Mouse (Mus musculus) spleen, postnatal 14 days (tissue): ENCODE measurements around the gene Extl2.

Experiments used
- DNase-seq, 2 experiments: peaks; one replicate each; pipeline ENCODE4 v3.0.0; 2021 to 2022; ENCODE audit warnings: low spot score in 2 of 2

Gene Extl2

DNA sequence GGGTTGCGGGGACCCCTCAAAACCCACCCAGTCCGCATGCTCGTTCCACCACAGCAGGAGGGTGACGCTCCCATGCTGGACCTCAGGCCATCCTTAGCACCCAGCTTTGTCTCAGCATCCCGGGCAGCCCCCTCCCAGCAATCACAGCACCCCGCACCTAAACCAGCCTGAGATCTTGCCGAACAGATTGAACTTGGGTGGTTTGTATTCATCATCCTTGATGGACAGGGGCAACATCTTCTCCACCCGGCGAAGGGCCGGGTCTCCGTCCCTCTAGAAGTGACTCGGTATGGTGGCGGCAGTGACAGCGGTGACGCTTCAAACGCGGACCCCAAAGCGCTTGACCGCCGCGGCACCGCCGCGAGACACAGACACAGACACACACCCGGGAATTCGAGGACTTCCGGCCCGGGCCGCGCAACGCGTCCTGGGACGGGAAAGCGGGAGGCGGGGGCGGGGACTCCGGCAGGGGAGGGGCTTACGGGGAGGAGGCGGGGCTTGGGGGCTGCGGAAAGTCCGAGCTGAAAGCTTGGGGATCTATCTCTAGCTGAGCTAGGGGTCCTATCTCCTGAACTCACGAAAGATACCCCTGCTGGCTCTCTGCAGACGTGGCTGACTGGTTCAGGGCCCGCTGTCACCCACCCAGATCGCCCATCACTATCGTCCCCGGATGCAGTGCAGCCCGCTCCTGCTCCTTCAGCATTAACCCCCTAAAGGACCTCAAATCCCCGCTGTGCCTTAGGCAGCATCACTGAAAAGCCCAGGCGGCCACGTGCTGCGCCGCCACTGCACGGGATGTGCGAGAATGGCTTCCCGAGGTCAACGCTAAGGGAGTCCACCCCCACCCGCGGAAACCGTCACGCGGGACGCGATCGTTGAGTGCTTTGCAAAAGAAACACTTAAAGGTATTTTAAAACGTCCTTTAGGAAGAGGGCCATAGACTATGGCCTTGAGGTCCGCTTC is at the start of gene Extl2, which contains the start of gene Slc30a7:
Gene Extl2 (plus strand): TSS at position 485 of the 963 bp plus-strand sequence.
Gene Slc30a7 (minus strand): TSS at position 429 of the 963 bp plus-strand sequence.
- peak; percentile 47 to 60 for DNase-seq

DNA sequence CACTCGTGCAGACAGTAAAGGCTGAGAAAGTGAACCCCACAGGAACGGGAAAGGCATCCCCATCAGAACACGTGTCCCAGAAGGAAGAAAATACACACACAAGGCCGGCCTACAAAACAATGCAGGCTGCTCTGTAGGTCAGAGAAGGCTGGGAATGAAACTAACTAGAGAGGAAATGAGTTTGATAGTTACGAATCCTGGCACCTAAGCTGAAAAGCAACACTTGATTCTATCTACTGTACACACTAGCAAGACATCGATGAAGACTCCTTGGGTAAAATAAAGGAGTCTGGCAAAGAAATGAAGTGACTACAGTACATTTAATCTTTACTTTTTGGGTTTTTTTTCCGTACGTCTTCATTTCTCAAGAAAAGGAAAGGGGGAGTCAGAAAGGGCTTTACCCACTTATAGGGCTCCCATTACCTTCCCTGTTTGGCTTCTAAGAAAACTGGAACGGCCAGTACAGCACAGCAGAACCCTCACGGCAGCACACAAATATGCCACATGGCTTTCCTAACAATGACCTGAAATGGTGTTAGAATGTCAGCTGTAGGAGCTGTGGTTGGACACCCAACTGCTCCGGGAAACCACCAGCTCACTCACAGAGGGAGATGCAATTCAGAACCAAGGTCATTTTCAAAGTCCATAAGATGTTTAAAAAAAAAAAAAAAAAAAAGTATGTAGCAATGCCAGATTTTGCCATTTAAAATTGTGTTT is 45.8 kb upstream of the Extl2 start:
- no peak for DNase-seq

DNA sequence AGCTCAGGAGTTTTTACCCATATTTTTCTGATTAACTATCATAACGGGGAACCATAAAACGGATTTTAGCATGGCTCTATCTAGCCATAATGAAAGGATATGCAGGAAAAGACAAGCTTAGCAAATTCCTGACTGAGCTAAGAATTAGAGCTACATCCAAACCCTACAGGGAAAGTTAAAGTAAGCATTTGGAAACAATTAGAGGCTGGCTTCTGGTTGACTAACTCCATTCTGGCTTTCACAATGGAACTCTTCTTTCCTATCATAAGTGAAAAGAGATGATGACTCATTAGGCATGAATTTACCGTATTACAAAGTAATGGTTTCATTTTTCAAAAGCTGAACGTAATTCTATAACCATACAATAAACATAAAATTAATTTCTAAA is 45.2 kb upstream of the Extl2 start:
- DNase-seq, result no peak

DNA sequence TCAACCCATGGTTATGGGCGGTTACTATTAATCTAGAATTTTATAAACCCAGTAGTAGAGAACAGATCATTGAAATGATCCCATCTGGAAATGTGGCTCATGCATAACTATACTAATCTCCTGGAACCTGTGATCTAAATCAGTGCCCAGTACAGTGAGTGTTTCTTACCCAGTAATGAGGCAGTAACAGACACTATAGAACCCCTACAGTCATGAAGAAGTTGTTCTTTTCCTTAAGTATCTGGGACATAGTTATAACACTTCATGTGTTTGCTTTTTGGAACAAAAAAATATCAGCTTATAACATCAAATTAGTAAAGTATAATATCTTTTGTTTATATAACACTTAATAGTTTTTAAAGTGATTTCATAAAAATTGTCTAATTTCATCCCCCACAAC is 43.7 kb upstream of the Extl2 start:
- no peak for DNase-seq

DNA sequence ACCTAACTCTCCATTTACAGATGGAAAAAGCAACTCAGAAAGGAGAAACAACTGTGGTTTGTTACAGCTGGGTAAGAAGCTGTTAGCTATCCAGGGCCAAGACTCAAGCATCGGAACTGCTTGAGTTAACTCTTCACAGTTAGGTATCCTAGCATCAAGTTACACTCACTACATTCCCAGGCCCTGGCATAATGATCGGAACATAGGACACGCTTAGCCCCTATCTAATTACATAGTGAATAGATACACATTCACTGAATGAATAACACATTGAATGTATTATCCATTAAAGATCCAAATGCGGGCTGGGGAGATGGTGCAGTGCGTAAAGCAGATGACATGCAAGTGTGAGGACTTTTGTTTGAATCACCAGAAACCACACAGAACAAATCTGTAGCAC is 43.2 kb upstream of the Extl2 start:
- no peak for DNase-seq

DNA sequence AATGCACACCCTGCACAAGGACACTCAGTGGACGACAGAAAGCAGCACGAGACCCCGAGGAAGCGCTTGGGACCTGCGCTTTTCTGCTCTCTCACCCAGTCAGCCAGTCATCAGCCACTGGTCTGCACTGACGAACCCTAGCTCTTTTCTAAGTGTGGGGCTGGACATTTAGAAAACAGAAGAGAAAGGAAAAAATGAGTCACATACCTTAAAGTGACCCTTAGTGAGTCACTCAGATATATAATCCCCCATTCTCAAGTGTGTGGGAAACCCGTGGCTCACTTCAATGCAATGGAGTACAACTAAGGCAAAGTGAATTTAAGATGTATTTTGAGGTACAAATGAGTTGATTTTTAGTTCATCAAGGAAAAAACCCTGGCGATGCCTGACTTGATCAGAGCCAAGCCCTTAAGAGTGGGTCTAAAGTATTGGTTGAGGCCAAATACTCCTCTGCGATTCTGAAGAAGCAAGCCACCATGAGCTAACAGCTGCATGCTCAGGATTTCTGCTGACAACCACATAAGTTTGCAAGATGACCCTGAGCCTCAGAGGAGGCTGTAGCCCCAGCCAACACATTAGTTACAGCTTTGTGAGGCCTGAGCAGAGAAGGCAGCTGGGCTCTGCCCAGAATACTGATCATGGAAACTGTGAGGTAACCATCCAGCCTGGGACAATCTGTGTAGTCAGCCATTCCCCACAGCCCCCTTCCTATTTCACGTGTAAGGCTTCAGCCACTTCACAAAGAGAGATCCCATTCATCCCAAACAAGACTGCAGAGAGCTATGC is 38.3 kb upstream of the Extl2 start:
- no peak for DNase-seq

DNA sequence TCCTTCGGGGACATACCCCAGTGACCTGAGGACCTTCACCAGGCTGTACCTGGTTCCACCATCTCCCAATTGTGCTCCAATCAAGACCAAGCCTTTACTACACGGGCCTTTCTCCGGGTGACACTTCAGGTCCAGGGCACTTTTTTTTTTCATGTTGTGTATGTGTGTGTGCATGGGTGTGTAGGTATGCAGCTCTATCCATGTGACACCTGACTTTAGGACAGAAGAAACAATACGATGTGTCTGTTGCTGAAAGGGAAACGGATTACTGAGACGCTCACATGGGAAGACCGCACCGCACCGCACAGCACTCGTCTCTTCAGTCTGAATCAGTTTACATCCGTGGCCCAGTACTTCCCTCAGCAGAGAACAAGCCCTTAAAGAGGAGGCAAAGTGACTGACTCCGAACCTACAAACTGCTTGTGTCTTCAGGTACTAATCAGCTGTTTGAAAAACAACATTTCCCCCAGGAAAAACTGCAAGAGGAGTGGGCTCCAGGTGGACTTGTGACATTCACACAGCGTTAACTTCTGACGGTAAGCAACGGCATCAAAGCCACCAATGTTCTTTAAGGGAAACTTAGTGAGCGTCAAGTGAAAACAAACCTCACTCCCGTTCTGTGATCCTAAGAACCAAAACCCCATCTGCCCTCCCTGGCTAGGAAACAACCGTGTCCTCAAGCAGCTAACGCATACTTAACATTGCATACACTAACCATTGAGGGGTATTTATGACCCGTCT is 36.0 kb upstream of the Extl2 start:
- no peak for DNase-seq

DNA sequence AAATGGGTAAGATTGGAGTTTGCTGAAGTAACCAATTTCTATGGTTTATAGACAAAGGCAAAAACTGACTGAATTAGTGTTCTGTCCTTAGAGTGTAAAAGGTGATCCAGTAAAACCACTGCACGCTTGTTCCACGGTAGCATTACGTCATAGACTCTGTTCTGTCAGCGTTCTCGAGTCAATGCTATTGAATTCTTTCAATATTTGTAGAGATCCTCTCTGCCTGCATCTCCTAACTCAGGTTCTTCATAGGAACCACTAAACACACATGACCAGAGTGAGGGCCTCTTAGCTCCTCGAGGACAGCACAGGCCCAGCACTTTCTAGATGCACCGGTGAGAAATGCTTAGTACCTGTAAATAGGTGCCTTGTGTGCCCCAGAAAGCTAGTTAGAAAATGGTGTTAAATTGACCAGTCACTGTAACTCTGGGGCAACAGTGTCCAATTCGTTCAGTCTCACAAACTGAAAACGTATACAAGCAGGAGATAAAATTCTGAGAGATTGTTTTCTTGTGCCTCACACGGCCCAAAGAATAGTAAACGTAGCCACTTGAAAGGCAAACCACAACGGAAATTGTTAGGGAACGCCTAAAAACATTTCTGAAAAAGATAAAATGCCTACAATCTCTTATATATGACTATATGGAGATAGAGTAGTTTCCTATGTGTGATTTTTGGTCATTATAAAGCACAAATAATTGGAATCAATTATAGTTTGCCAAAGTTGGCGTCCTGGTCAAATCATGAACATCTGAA is 35.2 kb upstream of the Extl2 start:
- DNase-seq, result no peak

- DNase-seq, result no peak
Measured at GRCm38 (mm10) chr3:115974228-115974627, 33.0 kb upstream of the Extl2 start.

DNA sequence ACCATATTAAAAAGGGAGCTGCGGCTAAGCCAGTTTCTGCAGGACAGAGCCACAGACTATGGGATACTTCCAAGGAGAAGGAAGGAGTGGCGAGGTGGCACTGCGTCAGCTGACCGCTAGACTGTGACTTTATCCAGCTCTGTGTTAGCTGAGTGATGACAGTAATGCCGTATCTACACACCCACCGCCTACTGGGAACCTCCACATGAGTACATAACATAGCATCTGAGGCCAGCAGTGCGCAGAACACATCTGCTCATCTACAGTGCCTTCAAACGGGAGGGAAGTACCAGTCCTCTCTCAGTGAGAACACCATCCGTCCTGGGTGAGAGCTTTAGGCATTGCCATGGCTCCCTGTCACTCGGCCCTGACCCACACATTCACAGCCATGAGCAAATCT is 32.3 kb upstream of the Extl2 start:
- no peak for DNase-seq

DNA sequence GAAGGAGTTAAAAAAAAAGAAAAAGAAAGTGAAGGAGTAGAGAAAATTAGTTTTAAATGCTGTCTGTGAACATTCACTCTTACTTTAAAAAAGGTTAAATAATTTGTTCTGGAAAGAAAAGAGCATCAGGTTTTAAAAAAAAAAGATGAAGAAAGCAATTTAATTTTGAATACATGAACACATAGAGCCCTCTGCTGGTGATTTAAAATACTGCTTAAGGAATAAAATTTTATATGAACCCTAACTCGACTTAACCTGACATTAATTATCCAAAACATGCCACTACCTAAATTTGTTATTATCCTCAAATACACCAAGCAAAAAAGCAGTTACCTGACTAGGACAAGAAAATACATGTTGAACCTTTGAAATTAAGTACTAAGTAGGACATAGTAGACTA is 28.3 kb upstream of the Extl2 start:
- no peak for DNase-seq

- DNase-seq, result no peak
Measured at GRCm38 (mm10) chr3:115983217-115983616, 24.0 kb upstream of the Extl2 start.

DNA sequence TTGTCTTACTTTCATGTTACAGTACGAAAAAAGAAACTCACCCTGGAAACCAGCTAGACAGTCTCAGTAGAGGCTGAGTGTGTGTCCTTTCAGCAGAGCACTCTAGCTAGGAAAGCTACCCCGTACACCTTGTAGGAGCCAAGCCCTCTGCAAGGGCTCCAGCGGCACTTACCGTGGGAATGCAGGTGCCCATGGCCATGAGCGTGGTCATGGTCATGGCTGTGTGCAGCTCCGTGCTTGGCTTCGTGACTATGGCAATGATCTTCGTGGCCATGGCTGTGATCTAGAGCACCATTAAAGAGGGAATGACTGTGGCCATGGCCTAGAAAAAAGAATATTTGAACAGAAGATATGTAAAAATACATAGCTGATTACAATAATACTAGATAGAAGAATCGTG is 22.6 kb upstream of the Extl2 start:
- DNase-seq, result no peak

DNA sequence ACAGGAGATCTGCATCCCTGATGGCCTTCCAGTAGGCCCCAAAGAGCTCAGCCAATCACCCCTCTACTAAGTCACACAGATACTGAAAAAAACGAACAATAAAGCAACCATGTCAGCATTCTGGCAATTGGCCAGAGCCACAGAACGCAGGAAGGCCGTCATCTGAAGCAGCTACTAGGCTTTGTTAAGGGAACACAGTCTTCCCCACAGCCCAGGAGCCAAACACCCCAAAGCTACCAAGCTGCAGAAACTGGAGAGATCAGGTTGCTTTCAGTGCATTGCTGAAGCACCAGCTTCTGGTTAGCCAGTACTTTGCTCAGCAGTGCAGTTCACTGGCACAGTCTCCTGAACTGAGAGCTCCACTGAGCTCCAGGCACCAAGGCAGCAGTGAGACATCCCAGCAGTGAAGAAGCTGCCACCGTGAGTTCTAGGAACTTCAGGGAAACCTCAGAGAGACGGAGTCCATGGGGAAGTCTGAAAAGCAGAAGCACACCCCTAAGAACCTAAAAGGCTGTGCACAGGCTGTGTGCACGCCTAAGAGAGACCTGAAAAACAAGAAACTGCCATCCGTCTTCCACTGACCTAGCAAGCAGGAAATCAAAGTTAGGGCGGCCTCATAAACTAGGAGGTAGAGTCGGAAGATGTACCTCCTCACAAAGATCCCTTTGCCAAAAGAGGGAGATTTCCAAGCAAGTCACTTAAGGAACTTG is 21.9 kb upstream of the Extl2 start:
- no peak for DNase-seq

- DNase-seq, result no peak
Measured at GRCm38 (mm10) chr3:115992103-115992502, 15.2 kb upstream of the Extl2 start.

GRCm38 (mm10) chr3:115992588-115992987 is 14.7 kb upstream of the Extl2 start:
- no peak for DNase-seq

DNA sequence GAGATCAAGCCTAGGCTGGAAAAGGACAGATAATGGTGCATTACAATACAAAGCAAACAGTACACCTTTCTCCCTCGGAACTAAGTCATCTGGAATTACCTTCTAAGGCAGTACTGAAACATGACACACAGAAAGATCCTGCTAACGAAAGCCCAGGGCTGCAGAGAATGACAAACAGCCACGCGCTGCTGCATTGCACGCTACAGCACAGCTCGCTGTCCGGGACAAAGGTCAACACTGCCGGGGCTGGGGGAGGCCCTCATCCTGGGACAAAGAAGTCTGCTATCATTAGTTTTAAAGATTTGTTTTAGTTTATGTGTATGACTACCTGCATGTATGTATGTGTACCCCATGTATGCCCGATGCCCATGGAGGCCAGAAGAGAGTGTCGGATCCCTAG is 14.2 kb upstream of the Extl2 start:
- no peak for DNase-seq

- no peak for DNase-seq
Measured at GRCm38 (mm10) chr3:115996929-115997328, 10.3 kb upstream of the Extl2 start.

DNA sequence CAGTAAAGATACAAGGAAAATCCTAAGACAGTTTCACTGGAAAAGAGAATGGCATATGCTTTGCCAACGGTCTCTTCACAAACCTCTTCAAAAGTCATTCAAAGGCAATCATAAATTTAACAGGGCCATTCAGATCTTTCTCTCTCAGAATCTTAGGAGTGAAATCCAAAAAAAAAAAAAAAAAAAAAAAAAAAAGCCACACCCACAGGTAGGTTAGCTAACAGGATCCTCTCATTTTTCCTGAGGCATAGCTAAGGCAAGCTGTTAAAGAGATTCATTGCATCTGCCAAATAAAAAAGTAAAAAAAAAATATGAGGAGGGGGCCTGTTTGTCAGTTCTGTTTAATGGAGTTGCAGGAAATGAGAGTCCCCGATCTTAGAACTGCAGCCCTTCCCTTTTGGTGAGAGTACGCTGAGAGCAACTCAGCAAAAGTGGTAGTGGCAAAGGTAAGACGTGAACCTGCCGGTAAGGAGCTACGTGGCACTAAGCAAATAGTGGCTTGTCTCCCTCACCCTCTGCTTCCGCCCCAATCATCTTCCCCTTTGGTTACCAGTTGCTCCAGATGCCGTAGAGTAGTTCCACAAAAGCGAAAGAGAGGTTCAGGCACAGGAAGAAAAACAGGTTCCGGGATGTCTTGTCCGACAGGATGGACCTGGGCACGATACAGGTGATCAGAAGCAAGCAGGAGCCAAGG is 831 bp upstream of the Extl2 start:
- peak in 1 of 2 experiments; percentile 8 for DNase-seq
